Mouse (Mus musculus) stomach, adult 2 months (tissue): ENCODE data around the gene Cyp3a13. TPM values are rescaled to one million over a fixed set of nuclear protein-coding genes. Genes with fewer than 3 reads are reported as not detected.

Experiments
- polyA plus RNA-seq: library from polyadenylated mRNA; depleted of rRNA; stranded (reverse); fragments of >200 nt; gene quantifications from 2 replicates; pipeline ENCODE4 v1.2.3, GENCODE M21; 2012; rRNA removed

The Cyp3a13 gene
- polyA plus RNA-seq: 0.75 and 0.96 TPM in 2 replicates

DNA sequence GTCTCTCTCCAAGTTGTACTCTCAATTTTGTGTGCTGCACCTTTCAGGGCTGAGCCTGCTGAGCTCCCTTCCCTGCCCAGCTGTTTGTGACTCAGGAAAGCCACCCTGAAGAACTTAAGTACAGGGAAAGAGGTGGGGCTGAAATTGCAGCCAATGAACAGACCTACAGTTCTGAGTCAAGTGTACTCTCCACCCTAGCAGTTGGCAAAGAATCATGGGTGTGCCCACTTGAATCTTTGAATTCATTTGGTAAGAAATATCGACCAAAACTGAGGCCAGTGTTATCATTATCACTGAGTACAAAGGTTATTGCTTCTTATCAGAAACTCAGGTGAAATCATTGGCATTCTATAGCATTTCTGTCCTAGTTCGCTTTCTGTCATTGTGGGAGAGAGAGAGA lies at the start of gene Cyp3a13:
TSS of gene Cyp3a13 (minus strand) at position 88 of the 400 bp plus-strand sequence.

DNA sequence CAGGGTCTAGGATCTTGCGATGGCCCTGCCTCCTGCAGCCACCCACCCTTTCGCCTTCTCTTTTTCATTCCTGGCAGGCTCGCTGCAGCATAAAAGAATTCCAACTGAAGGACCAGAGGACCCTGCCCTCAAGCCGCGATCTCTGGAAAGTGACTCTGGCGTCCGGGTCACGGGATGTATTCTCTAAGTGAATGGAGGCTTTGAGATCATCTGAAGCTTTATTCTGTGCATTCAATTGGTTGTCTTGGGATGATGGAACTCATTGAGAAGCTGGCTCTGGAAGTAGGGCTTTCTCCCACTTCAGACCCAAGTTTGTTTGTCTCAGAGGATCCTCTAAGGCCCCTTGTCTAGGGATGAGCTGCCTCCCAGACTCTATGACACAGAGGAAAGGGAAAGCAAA lies 41.5 kb upstream of the Cyp3a13 start, which contains the start of gene Gjc3:
TSS of gene Gjc3 (minus strand) at position 154 of the 400 bp plus-strand sequence.

GRCm38 (mm10) chr5:137871644-137872380 lies 49.6 kb downstream of the Cyp3a13 start, which contains the start of gene Pilrb2:
Gene Pilrb2 (minus strand): TSS chr5:137871815.

GRCm38 (mm10) chr5:137857960-137858710 lies 63.3 kb downstream of the Cyp3a13 start, which contains the start of gene Pilrb1:
Gene Pilrb1 (minus strand): TSS chr5:137858106.

Other genes starting within 250 kb of the Cyp3a13 start
- 10.0 and 11.3 TPM in 2 replicates for gene Agfg2, start 236.9 kb downstream of the Cyp3a13 start, polyA plus RNA-seq
- 3.5 and 5.9 TPM in 2 replicates for gene Nyap1, start 180.0 kb downstream of the Cyp3a13 start, polyA plus RNA-seq
- gene Tsc22d4, start 175.9 kb downstream of the Cyp3a13 start, polyA plus RNA-seq: 77.2 and 105 TPM in 2 replicates
- gene Ppp1r35, start 142.8 kb downstream of the Cyp3a13 start, polyA plus RNA-seq: 33.3 and 51.9 TPM in 2 replicates
- 9.1 and 12.3 TPM in 2 replicates for gene Mepce, start 134.0 kb downstream of the Cyp3a13 start, polyA plus RNA-seq
- 0.03 and 0.16 TPM in 2 replicates for gene Zcwpw1, start 133.8 kb downstream of the Cyp3a13 start, polyA plus RNA-seq
- gene Pilra, start 85.3 kb downstream of the Cyp3a13 start, polyA plus RNA-seq: 0.38 and 1.1 TPM in 2 replicates
- gene Pilrb1, start 63.5 kb downstream of the Cyp3a13 start, polyA plus RNA-seq: 1.5 and 2.7 TPM in 2 replicates
- 0.54 and 1.1 TPM in 2 replicates for gene Pilrb2, start 49.8 kb downstream of the Cyp3a13 start, polyA plus RNA-seq
- 0.04 and 0.17 TPM in 2 replicates for gene Gjc3, start 41.5 kb upstream of the Cyp3a13 start, polyA plus RNA-seq
- 0.29 and 0.66 TPM in 2 replicates for gene Azgp1, start 59.9 kb upstream of the Cyp3a13 start, polyA plus RNA-seq
- not detected in 2 replicates for gene Smok3a, start 99.6 kb upstream of the Cyp3a13 start, polyA plus RNA-seq
- gene Smok3b, start 99.8 kb upstream of the Cyp3a13 start, polyA plus RNA-seq: not detected in 2 replicates
- gene Smok3c, start 131.6 kb upstream of the Cyp3a13 start, polyA plus RNA-seq: not detected in 2 replicates
- 0.51 and 0.96 TPM in 2 replicates for gene Zkscan1, start 163.5 kb upstream of the Cyp3a13 start, polyA plus RNA-seq
- gene Zscan21, start 195.3 kb upstream of the Cyp3a13 start, polyA plus RNA-seq: 1.8 and 2.3 TPM in 2 replicates
- gene Zfp113, start 234.1 kb upstream of the Cyp3a13 start, polyA plus RNA-seq: 0.71 and 4.4 TPM in 2 replicates
- 27.9 and 34.4 TPM in 2 replicates for gene Cops6, start 239.5 kb upstream of the Cyp3a13 start, polyA plus RNA-seq